Mouse (Mus musculus) megakaryocyte progenitor cell, adult 5-6 weeks (primary cell): ENCODE data around the gene Unc93b1. TPM values are rescaled to one million over a fixed set of nuclear protein-coding genes. Genes with fewer than 3 reads are reported as not detected.
"Not testable (repeated sequence)": the region's sequence is repeated elsewhere in the genome, so short reads cannot be mapped to it uniquely, and the experiment has no call there.

Source experiments
- ATAC-seq: replicated peaks from 2 replicates; pipeline ENCODE4 v1.8.0; 2016; ENCODE audit warnings: mild to moderate bottlenecking, moderate TSS enrichment, inconsistent platforms; ENCODE audit not compliant: poor library complexity
- total RNA-seq, 2 experiments: library from RNA; stranded (forward) in 1 of 2; stranded (reverse) in 1 of 2; fragments of 157-497, 149-512 nt in 1 of 2; fragments of 200-1000 nt in 1 of 2; gene quantifications; 2 replicates each; pipeline versions ENCODE4 v1.2.3 to v1.2.4; 2015 to 2017

Unc93b1 gene
- total RNA-seq, 2 experiments from 2014 or later, result 95.9 to 202 TPM

DNA sequence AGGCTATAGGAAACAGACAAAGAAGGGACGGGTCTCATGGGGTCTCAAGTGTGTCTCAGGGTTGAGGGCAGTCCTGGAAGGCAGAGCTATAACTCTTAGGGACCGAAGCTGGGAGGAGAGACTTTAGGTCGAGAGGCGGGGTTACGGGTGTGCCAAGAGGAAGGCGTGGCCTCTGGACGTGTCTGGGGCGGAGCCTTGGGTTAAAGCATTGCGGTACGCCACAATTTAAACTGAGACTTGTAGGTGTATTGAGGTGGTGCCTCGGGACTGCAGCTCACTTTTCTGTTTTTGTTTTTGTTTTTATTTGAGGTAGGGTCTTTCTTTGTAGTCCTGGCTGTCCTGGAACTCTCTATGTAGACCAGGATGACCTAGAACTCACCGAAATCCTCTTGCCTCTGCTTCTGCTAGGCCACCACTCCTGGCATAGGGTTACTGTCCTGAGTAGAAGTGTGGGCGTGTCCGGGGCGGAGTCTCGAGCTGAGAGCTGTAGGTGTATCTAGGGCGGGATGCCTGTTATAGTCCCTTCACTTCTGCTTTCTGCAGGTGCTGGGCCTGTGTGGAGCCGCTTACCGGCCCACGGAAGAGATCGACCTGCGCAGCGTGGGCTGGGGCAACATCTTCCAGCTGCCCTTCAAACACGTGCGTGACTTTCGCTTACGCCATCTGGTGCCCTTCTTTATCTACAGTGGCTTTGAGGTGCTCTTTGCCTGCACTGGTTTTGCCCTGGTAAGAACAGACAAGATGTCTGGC, 8.2 kb downstream of the Unc93b1 start:
- peak; percentile 81 for ATAC-seq

DNA sequence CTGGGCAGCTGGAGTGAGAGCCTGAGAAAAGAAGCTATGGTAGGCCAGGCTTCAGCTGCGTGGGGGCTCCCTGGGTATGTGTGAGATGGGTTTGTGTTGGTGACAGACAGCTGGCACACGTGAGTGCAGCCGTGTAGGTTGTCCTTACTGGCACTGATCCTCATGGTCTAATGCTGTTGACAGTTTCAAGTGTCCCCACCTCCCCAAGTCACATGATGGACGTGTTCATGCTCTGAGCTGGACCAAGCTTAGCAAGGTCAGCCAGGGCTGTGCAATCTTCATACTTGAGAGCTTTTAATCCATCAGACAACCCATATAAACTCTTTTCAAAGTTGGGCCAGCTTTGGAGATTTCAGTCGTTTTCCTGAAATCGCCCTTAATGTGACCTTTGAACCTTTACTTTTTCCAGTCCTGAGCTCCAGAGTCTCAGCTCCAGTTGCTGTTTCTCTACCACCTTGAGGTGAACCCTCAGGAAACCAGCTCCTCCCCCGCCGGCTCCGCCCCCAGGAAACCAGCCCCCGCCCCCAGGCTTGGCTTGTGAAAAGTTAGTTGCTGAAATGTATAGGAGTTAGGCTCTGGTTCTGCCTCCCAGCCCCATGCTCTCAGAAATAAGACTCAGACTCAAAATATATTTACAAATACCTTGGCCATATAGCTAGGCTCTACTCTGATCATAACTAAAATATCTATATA, 11.0 kb downstream of the Unc93b1 start:
- 0 out of 2 replicates have a peak, but pooled peaks have one; percentile 26 for ATAC-seq

DNA sequence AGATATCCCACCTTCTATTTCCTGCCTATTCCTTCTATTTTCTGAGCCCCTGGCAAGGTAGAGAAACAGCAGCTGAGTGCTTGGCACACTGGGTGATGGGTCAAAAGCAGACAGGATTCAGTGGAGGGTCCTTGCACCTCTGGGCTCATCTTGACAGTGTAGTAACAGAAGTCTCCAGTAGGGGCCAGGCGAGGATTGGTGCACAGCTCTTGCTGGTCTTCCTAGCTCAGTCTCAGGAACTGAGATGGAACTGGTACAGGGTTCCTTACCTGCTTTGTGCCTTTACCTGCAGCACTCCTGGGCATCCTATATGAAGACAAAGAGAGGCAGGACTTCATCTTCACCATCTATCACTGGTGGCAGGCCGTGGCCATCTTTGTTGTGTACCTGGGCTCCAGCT, 11.7 kb downstream of the Unc93b1 start:
- ATAC-seq, result peak; percentile 65

DNA sequence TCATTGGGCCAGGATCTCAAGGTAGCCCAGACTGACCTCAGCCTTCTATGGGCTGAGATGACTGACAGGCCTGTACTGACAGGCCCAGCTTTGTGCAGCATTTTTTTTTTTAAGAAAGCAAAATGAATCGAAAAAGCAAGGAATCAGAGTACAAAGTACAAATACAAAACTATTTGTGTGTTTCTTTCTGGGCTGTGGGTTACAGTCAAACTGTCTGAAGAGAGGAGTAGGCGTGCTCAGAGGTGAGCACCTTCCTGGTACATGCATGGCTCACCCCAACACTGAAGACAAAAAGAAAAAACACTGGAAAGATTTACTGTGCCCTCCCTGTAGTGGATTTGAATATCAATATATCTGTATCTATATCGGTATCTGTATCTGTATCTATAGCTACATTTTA, 12.8 kb downstream of the Unc93b1 start:
- no peak for ATAC-seq

DNA sequence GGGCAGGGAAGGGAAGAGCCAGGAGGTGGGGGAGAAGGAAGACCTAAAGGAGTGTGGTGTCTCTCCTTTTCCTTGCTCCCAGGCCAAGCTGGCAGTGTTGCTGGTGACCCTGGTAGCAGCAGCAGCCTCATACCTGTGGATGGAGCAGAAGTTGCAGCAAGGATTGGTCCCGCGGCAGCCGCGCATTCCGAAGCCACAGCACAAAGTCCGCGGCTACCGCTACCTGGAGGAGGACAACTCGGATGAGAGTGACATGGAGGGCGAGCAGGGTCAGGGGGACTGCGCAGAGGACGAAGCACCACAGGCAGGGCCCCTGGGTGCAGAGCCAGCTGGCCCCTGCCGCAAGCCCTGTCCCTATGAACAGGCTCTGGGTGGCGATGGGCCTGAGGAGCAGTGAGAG, 13.6 kb downstream of the Unc93b1 start:
- no peak for ATAC-seq

DNA sequence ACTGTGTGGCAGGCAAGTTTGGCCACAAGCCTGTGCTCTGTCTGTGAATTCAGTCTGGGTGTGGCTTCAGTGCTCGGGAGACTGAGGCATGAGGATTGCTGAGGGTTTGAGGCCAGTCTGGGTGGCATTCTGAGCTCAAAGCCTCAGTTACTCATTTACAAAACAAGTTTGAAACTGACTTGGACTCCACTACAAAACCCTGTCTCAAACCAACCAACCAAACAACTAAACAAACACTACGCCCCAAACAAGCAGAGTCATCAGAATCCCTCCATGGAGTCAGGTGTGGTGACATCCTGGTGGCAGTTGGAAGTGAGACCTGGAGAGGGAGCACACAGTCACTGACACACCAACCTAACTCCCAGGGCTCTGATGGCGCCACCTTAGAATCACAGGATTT, 15.3 kb downstream of the Unc93b1 start:
- ATAC-seq, result no peak

DNA sequence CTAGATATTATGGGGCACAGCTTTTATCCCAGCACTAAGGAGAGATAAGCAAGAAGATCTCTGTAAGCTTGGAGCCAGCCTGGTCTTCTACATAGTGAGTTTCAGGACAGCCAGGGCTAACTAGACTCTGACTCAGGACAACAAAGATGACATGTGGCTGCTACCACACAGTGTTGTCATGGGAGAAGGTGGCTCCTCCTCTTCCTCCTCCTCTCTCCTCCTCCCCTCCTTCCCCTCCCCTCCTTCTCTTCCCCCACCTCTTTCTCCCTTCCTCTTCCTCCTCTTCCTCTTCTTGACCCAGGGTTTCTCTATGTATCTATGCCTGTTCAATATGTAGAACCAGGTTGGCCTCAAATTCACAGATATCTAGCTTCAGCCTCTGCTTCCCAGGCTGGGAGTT, 16.5 kb downstream of the Unc93b1 start:
- peak; percentile 50 for ATAC-seq

DNA sequence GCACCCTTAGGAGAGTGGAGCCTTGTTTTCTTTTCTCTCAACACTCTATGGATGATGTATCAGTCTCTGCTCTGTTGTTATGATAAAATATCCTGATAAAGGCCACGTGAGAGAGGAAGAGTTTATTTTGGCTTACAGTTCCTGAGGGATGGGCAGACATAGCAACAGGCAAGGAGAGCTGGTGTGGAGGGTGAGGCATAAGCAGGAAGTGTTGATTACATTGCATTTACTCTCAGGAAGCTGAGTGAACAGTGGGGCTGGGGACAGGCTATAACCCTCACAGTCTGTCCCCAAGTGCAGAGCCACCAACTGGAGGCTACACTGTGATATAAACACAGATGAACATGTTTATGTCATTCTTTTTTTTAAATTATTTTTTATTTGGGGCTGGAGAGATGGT, 17.1 kb downstream of the Unc93b1 start:
- ATAC-seq, result no peak

DNA sequence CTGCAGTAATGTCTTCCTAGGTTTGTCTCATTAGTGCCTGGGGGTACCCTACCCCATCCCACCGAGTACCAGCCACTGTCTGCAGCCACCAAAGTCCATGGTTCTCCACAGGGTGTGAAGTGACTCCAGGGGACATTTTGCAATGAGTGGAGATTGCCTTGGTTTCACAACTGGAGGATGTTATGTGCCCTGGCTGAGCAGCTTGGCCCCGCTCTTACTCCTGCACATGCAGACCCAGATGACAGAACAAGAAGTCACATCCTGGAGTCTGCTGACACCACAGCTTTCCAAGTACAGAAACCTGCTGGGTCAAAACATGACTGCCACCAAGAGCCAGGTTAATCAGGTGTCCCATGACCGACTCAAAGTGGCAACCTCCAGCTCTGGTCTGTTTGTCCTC, 20.0 kb downstream of the Unc93b1 start:
- peak; percentile 55; the same call in 1 of the 2 replicates for ATAC-seq

DNA sequence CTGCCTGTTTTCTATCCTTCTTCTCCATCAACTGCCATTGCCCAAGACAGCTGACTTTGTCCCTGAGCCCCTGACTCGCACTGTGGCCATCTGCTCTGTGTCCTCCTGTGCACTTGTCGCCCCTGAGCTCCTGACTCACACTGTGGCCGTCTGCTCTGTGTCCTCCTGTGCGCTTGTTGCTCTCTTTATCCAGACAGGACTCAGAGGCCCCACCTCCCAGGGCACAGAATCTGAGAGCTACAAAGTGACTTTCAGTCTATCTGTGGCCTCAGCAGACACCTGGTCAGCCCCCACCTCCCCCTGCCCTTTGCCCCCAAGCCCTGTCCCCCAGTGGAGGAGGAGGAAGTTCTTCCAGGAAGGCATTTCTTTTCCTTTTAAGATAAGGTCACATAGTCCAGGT, 20.8 kb downstream of the Unc93b1 start:
- no peak for ATAC-seq

DNA sequence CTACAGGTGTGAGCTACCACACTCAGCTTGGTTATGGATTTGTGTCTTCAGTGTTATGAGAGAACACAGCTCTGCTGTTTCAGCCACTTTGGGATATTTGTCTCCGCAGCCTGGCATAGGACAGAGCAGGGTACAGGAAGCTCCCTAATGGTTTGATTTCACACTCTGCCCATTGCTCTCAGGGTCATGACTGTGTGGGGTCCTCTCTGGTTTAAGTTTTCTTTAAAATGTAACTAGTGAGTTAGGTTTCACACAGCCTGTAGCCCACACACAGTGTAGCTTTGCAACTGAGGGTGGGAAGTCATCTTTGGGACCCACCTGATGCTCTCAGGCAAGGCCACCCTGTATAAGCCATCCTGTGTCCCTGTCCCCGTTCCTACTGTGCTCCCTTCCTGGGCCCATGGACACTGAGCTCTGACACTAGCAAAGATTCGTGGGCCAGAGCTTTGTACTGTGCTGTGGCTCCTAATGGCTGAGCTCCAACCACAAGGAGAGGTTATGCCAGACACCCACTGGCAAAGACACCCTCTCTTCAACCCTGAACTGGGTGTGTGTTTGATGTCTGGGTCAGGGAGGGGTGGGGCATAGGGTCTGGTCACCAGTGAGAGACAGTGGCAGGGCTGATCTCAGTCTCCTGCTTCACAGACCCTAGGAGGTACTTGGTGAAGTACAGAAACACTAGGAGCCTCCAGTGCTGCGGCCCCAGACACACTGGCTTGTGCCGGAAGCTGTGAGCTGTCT, 22.5 kb downstream of the Unc93b1 start:
- ATAC-seq, result not testable (repeated sequence)

DNA sequence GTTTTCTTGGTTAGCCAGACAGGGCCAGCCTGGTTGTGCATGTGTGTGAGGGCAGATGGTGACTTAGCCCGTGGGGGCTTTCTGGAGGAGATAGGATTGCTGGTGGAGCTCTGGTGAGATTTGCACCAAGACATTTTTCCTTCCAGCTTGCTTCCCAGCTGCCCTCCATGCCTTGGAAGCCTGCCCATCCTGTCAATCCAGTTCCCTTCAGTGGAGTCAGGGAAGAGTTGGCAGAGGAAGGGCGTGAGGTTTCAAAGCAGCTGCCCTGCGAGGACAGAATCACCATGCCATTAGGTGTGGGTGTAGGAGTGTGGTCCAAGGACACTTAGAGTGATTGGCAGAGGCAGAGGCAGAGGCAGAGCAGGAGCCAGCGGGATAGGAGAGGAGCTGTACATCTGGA, 23.5 kb downstream of the Unc93b1 start, which contains the start of gene Aldh3b3:
TSS of gene Aldh3b3 (plus strand) at position 176 of the 400 bp plus-strand sequence.
- no peak for ATAC-seq

DNA sequence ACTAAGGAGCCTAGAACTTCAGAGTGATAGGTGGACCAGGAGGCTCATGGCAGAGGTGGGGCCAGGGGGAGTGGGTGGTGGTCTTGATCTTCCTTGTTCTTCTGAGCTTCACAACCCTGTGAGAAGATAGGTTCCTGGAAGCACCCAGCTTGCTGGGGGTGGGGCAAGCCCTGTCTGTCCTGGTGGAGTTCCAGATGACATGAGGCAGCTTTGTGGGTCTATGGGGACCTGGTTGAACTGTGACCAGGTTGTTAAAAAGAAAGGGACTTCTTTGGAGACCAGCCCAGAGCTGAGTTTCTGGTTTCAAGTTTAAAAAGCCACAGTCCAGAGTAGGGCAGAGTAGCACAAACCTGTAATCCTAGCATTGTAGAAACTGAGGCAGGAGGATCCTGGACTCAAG, 24.0 kb downstream of the Unc93b1 start:
- ATAC-seq, result no peak

DNA sequence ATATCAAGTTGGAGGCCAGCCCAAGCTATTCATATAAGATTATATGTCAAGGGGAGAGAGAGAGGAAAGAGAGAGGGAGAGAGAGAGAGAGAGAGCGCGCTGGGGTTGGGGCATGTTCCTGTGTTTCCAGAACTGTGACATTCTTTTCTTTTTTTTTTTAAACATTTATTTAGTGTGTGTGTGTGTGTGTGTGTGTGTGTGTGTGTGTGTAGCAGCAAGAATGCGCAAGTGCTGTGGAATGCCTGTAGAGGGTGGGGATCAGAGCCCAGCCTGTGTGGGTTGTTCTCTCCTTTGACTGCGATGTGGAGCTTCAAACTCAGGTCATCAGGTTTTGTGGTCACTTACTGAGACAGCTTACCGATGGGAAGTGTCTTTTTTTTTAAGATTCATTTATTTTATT, 25.2 kb downstream of the Unc93b1 start:
- ATAC-seq, result no peak

DNA sequence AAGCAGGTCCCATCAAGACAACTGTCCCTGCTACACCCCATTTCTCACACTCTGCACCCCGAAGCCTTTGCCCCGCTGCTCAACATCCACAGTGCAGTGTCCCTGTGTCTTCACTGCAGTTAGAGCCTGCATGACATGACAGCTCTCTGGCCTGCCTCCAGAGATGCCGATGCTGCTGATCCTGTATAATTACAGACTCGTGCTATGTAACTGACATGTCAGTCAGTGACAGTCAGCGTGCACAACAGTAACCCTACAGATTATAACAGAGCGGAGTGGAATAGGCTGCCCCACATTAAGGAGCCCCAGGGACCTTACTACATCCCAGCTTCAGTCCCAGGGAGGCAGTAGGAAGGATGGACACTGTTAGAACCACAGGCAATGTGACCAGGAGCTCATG, 26.8 kb downstream of the Unc93b1 start:
- ATAC-seq, result not testable (repeated sequence)

DNA sequence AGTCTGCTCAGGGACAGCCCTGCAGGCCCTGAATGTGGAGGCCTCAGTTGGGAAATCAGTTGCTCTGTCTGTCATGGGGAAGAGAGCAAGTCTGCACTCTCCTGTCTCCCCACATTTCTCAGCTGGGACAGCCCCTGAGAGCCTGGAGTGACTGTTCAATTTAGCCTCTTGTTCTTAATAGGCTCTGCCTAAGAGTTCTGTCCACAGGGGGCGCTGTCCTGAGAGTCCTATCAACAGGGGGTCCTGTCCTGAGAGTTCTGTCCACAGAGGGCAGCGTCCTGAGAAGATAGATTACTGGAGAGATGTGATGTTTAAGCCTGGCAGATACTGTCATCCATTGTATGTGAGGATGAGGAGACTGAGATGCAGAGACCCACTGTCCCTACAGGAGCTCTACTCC, 27.5 kb downstream of the Unc93b1 start:
- peak; percentile 37; the same call in 1 of the 2 replicates for ATAC-seq

DNA sequence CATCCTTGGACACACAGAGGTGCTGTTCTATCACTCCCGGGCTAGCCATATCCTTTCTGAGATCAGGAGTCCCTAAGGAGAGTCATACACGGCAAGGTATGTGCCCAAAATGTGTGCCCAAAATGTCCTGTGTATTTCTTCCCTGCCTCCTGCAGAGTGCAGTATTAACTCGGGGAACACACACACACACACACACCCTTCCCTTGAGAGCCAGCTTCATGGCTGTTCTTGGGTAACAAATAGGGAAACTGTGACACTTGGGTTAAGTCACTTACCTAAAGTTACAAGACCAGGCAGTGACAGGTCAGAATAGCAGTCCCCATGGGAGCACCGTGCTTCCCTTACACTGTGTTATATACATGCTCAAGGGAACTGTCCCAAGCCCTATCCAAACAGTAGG, 29.0 kb downstream of the Unc93b1 start:
- no peak for ATAC-seq

DNA sequence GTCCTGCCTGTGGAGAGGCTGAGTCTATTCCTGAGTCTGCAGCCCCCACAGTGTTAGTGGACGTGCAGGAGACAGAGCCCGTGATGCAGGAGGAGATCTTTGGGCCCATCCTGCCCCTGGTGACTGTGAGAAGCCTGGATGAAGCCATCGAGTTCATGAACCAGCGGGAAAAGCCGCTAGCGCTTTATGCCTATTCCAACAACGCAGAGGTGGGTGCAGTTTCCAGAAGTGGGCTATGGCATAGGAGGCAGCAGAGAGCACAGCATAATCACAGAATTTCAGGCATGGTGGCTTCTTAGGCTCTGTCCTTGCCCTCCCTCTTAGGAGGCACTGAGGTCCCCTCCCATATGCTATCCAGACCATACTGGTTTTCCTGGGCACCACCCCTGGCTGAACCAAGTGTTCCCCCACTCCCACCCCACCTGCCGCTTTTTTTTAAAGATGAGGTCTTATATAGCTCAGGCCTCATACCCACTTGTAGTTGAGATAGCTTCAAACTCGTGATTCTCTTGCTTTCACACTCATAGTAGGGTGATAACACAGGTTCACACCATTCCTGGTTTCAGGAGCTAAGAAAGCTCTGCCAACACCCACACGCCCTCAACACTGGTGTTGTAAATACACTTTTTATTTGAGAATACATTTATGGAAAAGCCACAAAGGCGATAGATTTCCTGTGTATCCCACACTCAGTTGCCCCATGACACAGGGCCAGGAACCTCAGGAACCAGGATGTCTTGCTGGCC, 31.5 kb downstream of the Unc93b1 start:
- 0 out of 2 replicates have a peak, but pooled peaks have one; percentile 43 for ATAC-seq

DNA sequence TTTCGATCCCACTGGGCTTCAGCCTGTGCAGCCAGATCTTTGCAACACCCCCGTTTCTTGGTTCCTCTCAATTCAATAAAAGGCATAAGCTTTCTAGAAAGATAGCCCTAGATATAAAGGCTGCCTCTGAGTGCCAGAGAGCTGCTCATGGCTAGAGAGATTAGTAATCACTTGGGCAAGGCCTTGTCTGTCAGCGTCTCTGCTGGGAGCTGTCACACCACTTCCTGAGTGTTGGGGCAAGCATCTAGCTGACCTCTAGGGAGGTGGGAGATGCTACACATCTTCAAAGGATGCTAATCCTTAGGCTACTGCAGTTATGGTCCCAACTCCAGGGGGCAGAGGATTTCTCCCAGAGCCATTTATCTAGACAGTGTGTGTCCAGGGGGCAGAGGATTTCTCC, 32.3 kb downstream of the Unc93b1 start:
- peak; percentile 62 for ATAC-seq

DNA sequence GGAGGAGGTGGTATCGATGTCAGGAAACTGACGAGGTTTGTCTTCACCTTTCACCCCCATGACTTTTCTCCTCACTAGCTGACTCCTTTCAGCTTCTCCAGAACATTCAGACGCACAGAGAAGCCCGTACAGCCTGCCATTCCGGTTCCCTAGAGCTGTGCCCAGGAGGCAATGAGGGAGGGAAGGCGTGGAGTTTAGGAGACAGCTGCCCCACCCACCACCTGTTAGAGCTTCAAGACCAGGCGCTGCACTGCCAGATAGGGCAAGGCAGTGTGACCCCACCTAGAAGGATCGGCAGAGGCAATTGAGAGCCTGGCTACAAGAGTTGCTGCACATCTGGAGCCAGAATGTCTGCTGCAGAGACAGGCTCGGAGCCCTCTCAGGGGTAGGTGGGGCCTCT, 37.2 kb downstream of the Unc93b1 start, which contains the start of gene Aldh3b2:
TSS of gene Aldh3b2 (plus strand) at position 100 of the 400 bp plus-strand sequence.
- ATAC-seq, result peak; percentile 68

DNA sequence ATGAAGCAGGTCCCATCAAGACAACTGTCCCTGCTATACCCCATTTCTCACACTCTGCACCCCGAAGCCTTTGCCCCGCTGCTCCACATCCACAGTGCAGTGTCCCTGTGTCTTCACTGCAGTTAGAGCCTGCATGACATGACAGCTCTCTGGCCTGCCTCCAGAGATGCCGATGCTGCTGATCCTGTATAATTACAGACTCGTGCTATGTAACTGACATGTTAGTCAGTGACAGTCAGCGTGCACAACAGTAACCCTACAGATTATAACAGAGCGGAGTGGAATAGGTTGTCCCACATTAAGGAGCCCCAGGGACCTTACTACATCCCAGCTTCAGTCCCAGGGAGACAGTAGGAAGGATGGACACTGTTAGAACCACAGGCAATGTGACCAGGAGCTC, 39.6 kb downstream of the Unc93b1 start:
- ATAC-seq, result not testable (repeated sequence)
